Mouse (Mus musculus) cortical plate, adult 2 months (tissue): ENCODE data around the gene Fam118a.

Source experiments
- CTCF ChIP-seq: fragments of 200-500 bp; IDR thresholded peaks from 2 replicates; pipeline ENCODE4 v1.5.1; 2011; ENCODE audit warnings: mild to moderate bottlenecking, control low read depth, low read length; ENCODE audit not compliant: insufficient read depth; ENCODE audit errors: extremely low read depth
- POLR2A ChIP-seq: fragments of 200-500 bp; IDR thresholded peaks from 2 replicates; pipeline ENCODE4 v1.6.1; 2011; ENCODE audit warnings: mild to moderate bottlenecking, low read length, control low read depth; ENCODE audit not compliant: insufficient read depth; ENCODE audit errors: extremely low read depth

GRCm38 (mm10) chr15:85037343-85037690 is 8.6 kb downstream of the Fam118a start:
- TF ChIP-seq CTCF, result no peak
- TF ChIP-seq POLR2A, result no peak
